Mouse (Mus musculus): ENCODE measurements around the gene Dapl1. TPM values are rescaled to one million over a fixed set of nuclear protein-coding genes. Genes with fewer than 3 reads are reported as not detected.

Dapl1 gene
- polyA plus RNA-seq, 1 experiment: 3.4 TPM

GRCm38 (mm10) chr2:59541121-59541887 is 56.9 kb downstream of the Dapl1 start:
- DNase-seq (ENCODE audit: low read depth in 1 of 2, low spot score in 2 of 2): peak; percentile 38 to 62
- Histone ChIP-seq H3K4me1 (ENCODE audit: control insufficient read depth, insufficient read depth, insufficient read length) (no peaks in the 10 kb centered on the region), H3K27ac (ENCODE audit: insufficient read depth, low read length) (no peak overlapping the region), H3K4me3 (ENCODE audit: extremely low read depth, insufficient read depth, insufficient read length) (no peak overlapping the region), H3K27me3 (ENCODE audit: control insufficient read depth, insufficient read depth, low read length) (no peaks in the 10 kb centered on the region), H3K36me3 (ENCODE audit: control insufficient read depth, insufficient read depth, low read length) (no peaks in the 10 kb centered on the region)
- TF ChIP-seq CTCF (IDR thresholded peaks at IDR 0.05; ENCODE audit: extremely low read depth, insufficient read depth, insufficient read length, insufficient replicate concordance) (peak; percentile 75; the same call in 1 of the 2 replicates), POLR2A (IDR thresholded peaks at IDR 0.05; ENCODE audit: low read depth, low read length) (no peak)
- WGBS: 25% methylated on average over 11 of the region's 11 CpGs

DNA sequence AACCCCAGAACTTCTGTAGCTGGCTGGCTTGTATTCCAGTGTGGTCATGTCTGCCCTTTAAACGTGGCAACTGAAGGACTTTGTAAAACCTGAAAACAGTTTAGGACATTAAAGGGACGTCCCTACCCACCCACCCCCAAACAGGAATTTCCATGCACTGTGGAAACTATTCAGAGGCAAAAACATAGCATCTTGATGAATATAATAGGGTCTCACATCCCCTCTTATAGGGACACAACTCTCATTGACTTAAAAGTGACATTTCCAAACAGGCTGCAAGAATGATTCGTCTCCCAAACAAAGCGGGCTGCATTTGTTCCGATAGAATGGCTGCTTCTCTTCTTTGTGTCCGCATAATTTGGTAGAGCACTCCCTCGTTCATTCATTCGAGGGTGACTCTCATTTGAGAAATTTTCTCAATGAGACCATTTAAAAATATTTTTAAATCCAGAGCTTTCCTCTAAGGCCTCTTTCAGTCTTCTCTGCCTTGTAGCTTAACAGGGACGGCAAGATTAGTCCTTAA is 59.2 kb downstream of the Dapl1 start:
- WGBS: 88% methylated on average over 9 of the region's 9 CpGs
- Histone ChIP-seq H3K4me3 (ENCODE audit: extremely low read depth, insufficient read depth, insufficient read length) (no peak overlapping the region), H3K27ac (ENCODE audit: insufficient read depth, low read length) (no peak overlapping the region), H3K4me1 (ENCODE audit: control insufficient read depth, insufficient read depth, insufficient read length) (no peaks in the 10 kb centered on the region), H3K36me3 (ENCODE audit: control insufficient read depth, insufficient read depth, low read length) (no peaks in the 10 kb centered on the region), H3K27me3 (ENCODE audit: control insufficient read depth, insufficient read depth, low read length) (no peaks in the 10 kb centered on the region)
- TF ChIP-seq CTCF (IDR thresholded peaks at IDR 0.05; ENCODE audit: extremely low read depth, insufficient read depth, insufficient read length, insufficient replicate concordance): no peak
- no peak for TF ChIP-seq POLR2A (IDR thresholded peaks at IDR 0.05; ENCODE audit: low read depth, low read length)
- no peak for DNase-seq (ENCODE audit: low read depth in 1 of 2, low spot score in 2 of 2)

GRCm38 (mm10) chr2:59544237-59544909 is 59.9 kb downstream of the Dapl1 start:
- H3K4me3 ChIP-seq (ENCODE audit: extremely low read depth, insufficient read depth, insufficient read length): no peak overlapping the region
- H3K36me3 ChIP-seq (ENCODE audit: control insufficient read depth, insufficient read depth, low read length): no peaks in the 10 kb centered on the region
- no peaks in the 10 kb centered on the region for H3K4me1 ChIP-seq (ENCODE audit: control insufficient read depth, insufficient read depth, insufficient read length)
- no peak for DNase-seq (ENCODE audit: low read depth in 1 of 2, low spot score in 2 of 2)
- H3K27ac ChIP-seq (ENCODE audit: insufficient read depth, low read length): no peak overlapping the region
- WGBS: 80% methylated on average over 13 of the region's 13 CpGs
- no peak for TF ChIP-seq POLR2A (IDR thresholded peaks at IDR 0.05; ENCODE audit: low read depth, low read length)
- no peak for TF ChIP-seq CTCF (IDR thresholded peaks at IDR 0.05; ENCODE audit: extremely low read depth, insufficient read depth, insufficient read length, insufficient replicate concordance)
- no peaks in the 10 kb centered on the region for H3K27me3 ChIP-seq (ENCODE audit: control insufficient read depth, insufficient read depth, low read length)

- Histone ChIP-seq H3K27me3 (ENCODE audit: control insufficient read depth, insufficient read depth, low read length) (no peaks in the 10 kb centered on the region), H3K36me3 (ENCODE audit: control insufficient read depth, insufficient read depth, low read length) (no peaks in the 10 kb centered on the region), H3K4me3 (ENCODE audit: extremely low read depth, insufficient read depth, insufficient read length) (no peak overlapping the region), H3K4me1 (ENCODE audit: control insufficient read depth, insufficient read depth, insufficient read length) (no peaks in the 10 kb centered on the region), H3K27ac (ENCODE audit: insufficient read depth, low read length) (no peak overlapping the region)
- TF ChIP-seq CTCF (IDR thresholded peaks at IDR 0.05; ENCODE audit: extremely low read depth, insufficient read depth, insufficient read length, insufficient replicate concordance): no peak
- no peak for TF ChIP-seq POLR2A (IDR thresholded peaks at IDR 0.05; ENCODE audit: low read depth, low read length)
- WGBS: 83% methylated on average over 7 of the region's 7 CpGs
- no peak for DNase-seq (ENCODE audit: low read depth in 1 of 2, low spot score in 2 of 2)
Observed at GRCm38 (mm10) chr2:59545001-59545400, 60.5 kb downstream of the Dapl1 start.

GRCm38 (mm10) chr2:59547369-59548099 is 63.1 kb downstream of the Dapl1 start:
- 88% methylated on average over 8 of the region's 8 CpGs for WGBS

DNA sequence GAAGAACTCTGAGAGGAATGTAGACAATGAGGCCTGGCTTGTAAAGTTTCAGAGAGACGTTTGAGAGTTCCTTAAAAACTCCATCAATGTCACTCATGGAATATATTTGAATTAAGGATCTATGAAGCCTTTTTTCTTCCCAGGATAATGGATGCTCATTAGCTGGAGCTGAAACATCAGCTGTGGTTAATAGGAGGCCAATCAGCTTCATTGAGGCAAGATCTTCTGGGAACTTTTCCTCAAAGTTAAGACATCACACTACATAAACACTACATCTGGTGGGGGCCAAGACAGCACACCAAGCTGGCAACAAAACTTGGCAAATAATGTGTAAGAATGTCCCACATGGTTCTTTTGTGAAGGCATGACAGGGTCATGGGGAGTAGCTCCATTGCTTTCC is 68.3 kb downstream of the Dapl1 start:
- 86% methylated on average over 1 of the region's 1 CpGs for WGBS

More at GRCm38 (mm10) chr2:59547369-59548099, 63.1 kb downstream of the Dapl1 start:
- TF ChIP-seq POLR2A (IDR thresholded peaks at IDR 0.05; ENCODE audit: low read depth, low read length) (no peak), CTCF (IDR thresholded peaks at IDR 0.05; ENCODE audit: extremely low read depth, insufficient read depth, insufficient read length, insufficient replicate concordance) (no peak)
- Histone ChIP-seq H3K36me3 (ENCODE audit: control insufficient read depth, insufficient read depth, low read length) (no peaks in the 10 kb centered on the region), H3K4me3 (ENCODE audit: extremely low read depth, insufficient read depth, insufficient read length) (no peak overlapping the region), H3K27ac (ENCODE audit: insufficient read depth, low read length) (no peak overlapping the region), H3K4me1 (ENCODE audit: control insufficient read depth, insufficient read depth, insufficient read length) (no peaks in the 10 kb centered on the region), H3K27me3 (ENCODE audit: control insufficient read depth, insufficient read depth, low read length) (no peaks in the 10 kb centered on the region)
- no peak for DNase-seq (ENCODE audit: low read depth in 1 of 2, low spot score in 2 of 2)

More for the DNA sequence above, 68.3 kb downstream of the Dapl1 start:
- no peak for TF ChIP-seq CTCF (IDR thresholded peaks at IDR 0.05; ENCODE audit: extremely low read depth, insufficient read depth, insufficient read length, insufficient replicate concordance)
- no peak for TF ChIP-seq POLR2A (IDR thresholded peaks at IDR 0.05; ENCODE audit: low read depth, low read length)
- H3K27ac ChIP-seq (ENCODE audit: insufficient read depth, low read length): no peak overlapping the region
- H3K27me3 ChIP-seq (ENCODE audit: control insufficient read depth, insufficient read depth, low read length): no peaks in the 10 kb centered on the region
- H3K4me1 ChIP-seq (ENCODE audit: control insufficient read depth, insufficient read depth, insufficient read length): no peaks in the 10 kb centered on the region
- DNase-seq (ENCODE audit: low read depth in 1 of 2, low spot score in 2 of 2): no peak
- no peak overlapping the region for H3K4me3 ChIP-seq (ENCODE audit: extremely low read depth, insufficient read depth, insufficient read length)
- no peaks in the 10 kb centered on the region for H3K36me3 ChIP-seq (ENCODE audit: control insufficient read depth, insufficient read depth, low read length)
